Mouse (Mus musculus): ENCODE data around the gene Optc. TPM values are rescaled to one million over a fixed set of nuclear protein-coding genes. Genes with fewer than 3 reads are reported as not detected.

Gene Optc
- polyA plus RNA-seq, 1 experiment from 2014 or later, result 2.0 TPM

- peak; percentile 33; the same call in 1 of the 2 replicates for ATAC-seq (ENCODE audit: low FRiP score)
- 15% methylated on average over 20 of the region's 20 CpGs for WGBS
- H3K9ac ChIP-seq, result no peak overlapping the region
- no peaks in the 10 kb centered on the region; the same call in 1 of the 2 replicates for H3K27me3 ChIP-seq
- H3K36me3 ChIP-seq, result no peaks in the 10 kb centered on the region
- H3K9me3 ChIP-seq (replicated peaks), result no peaks in the 10 kb centered on the region
- 0 out of 2 replicates have a peak overlapping the region, but pooled peaks have one; percentile 7 for H3K27ac ChIP-seq
- H3K4me2 ChIP-seq (replicated peaks), result peak overlapping the region; percentile 30
- H3K4me1 ChIP-seq, result peaks cover 74% of the 10 kb centered on the region
- no peak overlapping the region for H3K4me3 ChIP-seq
Observed at GRCm38 (mm10) chr1:133889949-133890598, 17.7 kb downstream of the Optc start.

- ATAC-seq (ENCODE audit: low FRiP score), result no peak
- H3K4me2 ChIP-seq (replicated peaks), result peak overlapping the region; percentile 31; the same call in 1 of the 2 replicates
- no peak overlapping the region for H3K4me3 ChIP-seq
- peaks cover 81% of the 10 kb centered on the region for H3K4me1 ChIP-seq
- no peaks in the 10 kb centered on the region for H3K36me3 ChIP-seq
- no peak overlapping the region for H3K9ac ChIP-seq
- H3K27me3 ChIP-seq, result no peaks in the 10 kb centered on the region; the same call in 1 of the 2 replicates
- H3K9me3 ChIP-seq (replicated peaks), result no peaks in the 10 kb centered on the region
- peak overlapping the region; percentile 57; the same call in 1 of the 2 replicates for H3K27ac ChIP-seq
- 70% methylated on average over 5 of the region's 5 CpGs for WGBS
Observed at GRCm38 (mm10) chr1:133887538-133888250, 20.1 kb downstream of the Optc start.

- Histone ChIP-seq H3K36me3 (no peaks in the 10 kb centered on the region), H3K4me1 (peaks cover 84% of the 10 kb centered on the region), H3K9me3 (replicated peaks) (no peaks in the 10 kb centered on the region), H3K9ac (no peak overlapping the region), H3K4me2 (replicated peaks) (peak overlapping the region; percentile 31), H3K4me3 (no peak overlapping the region), H3K27me3 (no peaks in the 10 kb centered on the region; the same call in 1 of the 2 replicates), H3K27ac (peak overlapping the region; percentile 57)
- 3% methylated on average over 8 of the region's 8 CpGs for WGBS
- ATAC-seq (ENCODE audit: low FRiP score), result peak; percentile 46
Observed at GRCm38 (mm10) chr1:133887044-133887443, 20.8 kb downstream of the Optc start.

DNA sequence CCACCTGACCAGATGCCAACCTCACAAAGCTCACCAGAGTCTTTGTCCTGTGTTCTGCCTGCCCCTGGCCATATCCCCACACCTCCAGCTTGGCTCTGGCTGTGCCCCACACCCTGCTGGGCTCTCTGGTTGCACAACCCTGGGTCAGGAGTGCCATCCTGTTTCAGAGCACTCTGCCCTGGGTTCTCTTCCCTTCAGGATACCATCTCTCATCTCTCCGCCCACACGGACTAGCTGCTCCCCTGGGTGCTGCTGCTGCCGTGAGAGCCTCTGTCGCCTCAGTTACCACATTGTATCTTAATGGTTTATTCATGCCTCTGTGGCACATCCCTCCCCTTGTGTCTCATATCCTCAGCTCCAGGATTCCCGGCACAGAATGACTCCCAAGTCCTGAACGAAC lies 21.4 kb downstream of the Optc start:
- 0 out of 2 replicates have a peak, but pooled peaks have one; percentile 29 for ATAC-seq (ENCODE audit: low FRiP score)
- H3K27ac ChIP-seq, result peak overlapping the region; percentile 55
- peaks cover 85% of the 10 kb centered on the region for H3K4me1 ChIP-seq
- no peak overlapping the region for H3K9ac ChIP-seq
- H3K4me3 ChIP-seq, result no peak overlapping the region
- no peaks in the 10 kb centered on the region; the same call in 1 of the 2 replicates for H3K27me3 ChIP-seq
- H3K4me2 ChIP-seq (replicated peaks), result peak overlapping the region; percentile 31; the same call in 1 of the 2 replicates
- WGBS, result 10% methylated on average over 6 of the region's 6 CpGs
- no peaks in the 10 kb centered on the region for H3K36me3 ChIP-seq
- no peaks in the 10 kb centered on the region for H3K9me3 ChIP-seq (replicated peaks)

- no peak overlapping the region for H3K4me3 ChIP-seq
- no peaks in the 10 kb centered on the region for H3K36me3 ChIP-seq
- ATAC-seq (ENCODE audit: low FRiP score), result no peak
- H3K9me3 ChIP-seq (replicated peaks), result no peaks in the 10 kb centered on the region
- H3K4me1 ChIP-seq, result peaks cover 78% of the 10 kb centered on the region
- H3K9ac ChIP-seq, result no peak overlapping the region
- WGBS, result 96% methylated on average over 7 of the region's 7 CpGs
- H3K27me3 ChIP-seq, result no peaks in the 10 kb centered on the region; the same call in 1 of the 2 replicates
- H3K27ac ChIP-seq, result peak overlapping the region; percentile 55; the same call in 1 of the 2 replicates
- H3K4me2 ChIP-seq (replicated peaks), result no peak overlapping the region
Observed at GRCm38 (mm10) chr1:133885811-133886210, 22.0 kb downstream of the Optc start.

GRCm38 (mm10) chr1:133884746-133885145 lies 23.1 kb downstream of the Optc start:
- Histone ChIP-seq H3K4me2 (replicated peaks) (no peak overlapping the region), H3K4me1 (peaks cover 69% of the 10 kb centered on the region), H3K9ac (no peak overlapping the region), H3K4me3 (no peak overlapping the region), H3K27ac (peak overlapping the region; percentile 73), H3K9me3 (replicated peaks) (no peaks in the 10 kb centered on the region), H3K27me3 (no peaks in the 10 kb centered on the region; the same call in 1 of the 2 replicates), H3K36me3 (no peaks in the 10 kb centered on the region)
- WGBS, result 40% methylated on average over 9 of the region's 9 CpGs
- no peak for ATAC-seq (ENCODE audit: low FRiP score)

DNA sequence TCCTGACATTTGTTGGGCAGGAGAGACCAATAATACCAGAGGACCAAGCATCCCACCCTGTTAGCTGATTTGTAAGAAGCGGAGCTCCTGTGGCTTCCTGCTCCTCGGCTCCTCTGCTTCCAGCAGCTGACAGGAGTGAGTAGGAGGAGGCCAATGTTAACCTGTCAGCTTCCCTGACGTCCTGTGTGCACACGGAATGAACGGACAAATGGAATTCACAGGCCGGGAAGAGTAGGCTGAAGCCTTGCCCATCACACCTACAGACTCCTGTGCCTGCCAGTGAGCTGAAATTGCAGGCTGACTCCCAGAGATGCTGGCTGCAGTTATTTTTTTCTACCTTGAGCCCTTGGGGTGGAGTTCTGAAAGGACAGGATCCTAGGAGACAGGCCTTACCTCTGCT lies 23.7 kb downstream of the Optc start:
- Histone ChIP-seq H3K27ac (peak overlapping the region; percentile 73), H3K4me3 (no peak overlapping the region), H3K36me3 (no peaks in the 10 kb centered on the region), H3K4me2 (replicated peaks) (no peak overlapping the region), H3K4me1 (peaks cover 63% of the 10 kb centered on the region), H3K27me3 (no peaks in the 10 kb centered on the region; the same call in 1 of the 2 replicates), H3K9me3 (replicated peaks) (no peaks in the 10 kb centered on the region), H3K9ac (peak overlapping the region; percentile 27; the same call in 1 of the 2 replicates)
- ATAC-seq (ENCODE audit: low FRiP score), result no peak
- 55% methylated on average over 6 of the region's 6 CpGs for WGBS

DNA sequence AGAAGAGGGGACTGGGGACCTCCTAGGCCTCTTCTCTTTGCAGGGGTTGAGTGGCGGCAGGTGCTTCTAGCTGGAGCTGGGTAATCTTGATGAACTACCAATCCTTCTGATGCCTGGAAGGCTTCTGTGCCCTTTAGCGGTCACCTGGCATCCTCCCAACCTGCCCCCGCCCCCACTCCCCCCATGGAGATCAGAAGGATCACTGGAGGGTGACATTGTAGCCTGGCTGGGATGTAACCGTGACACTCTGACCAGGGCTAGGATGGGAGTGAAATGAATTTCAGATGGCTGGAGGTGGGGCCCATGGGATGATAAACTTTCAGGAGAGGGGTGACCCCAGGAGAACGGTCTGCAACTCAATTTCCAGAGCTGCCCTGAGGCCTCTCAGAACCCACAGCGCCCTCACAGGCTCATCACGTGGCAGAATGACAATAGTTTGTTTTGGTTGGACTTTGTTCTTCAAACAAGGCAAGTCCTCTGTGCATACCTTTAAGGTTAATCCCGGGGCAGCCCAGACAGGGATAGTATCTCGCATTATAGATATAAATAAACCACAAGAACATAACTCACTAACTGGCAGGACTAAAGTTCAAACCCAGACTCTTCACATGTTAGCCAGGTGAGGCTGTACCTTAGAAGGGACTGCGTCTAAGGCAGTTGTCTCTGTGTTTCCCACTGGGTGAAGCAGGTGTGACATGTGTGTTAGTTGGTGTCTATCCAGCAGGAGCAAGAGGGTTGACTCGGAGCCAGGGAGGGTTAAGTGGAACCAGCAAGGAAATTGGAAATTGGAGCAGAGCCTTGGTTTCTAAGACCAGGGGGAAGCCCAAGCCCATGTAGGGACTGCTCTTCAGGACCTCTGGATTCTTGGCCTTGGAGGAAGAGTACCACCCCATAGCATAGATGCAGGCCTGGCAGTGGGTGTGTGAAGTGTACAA lies 25.2 kb downstream of the Optc start:
- Histone ChIP-seq H3K4me3 (no peak overlapping the region), H3K4me1 (peaks cover 55% of the 10 kb centered on the region), H3K27me3 (no peaks in the 10 kb centered on the region), H3K36me3 (no peaks in the 10 kb centered on the region), H3K9me3 (replicated peaks) (no peaks in the 10 kb centered on the region), H3K9ac (no peak overlapping the region), H3K27ac (peak overlapping the region; percentile 40; the same call in 1 of the 2 replicates), H3K4me2 (replicated peaks) (no peak overlapping the region)
- no peak for ATAC-seq (ENCODE audit: low FRiP score)
- WGBS, result 53% methylated on average over 11 of the region's 11 CpGs

DNA sequence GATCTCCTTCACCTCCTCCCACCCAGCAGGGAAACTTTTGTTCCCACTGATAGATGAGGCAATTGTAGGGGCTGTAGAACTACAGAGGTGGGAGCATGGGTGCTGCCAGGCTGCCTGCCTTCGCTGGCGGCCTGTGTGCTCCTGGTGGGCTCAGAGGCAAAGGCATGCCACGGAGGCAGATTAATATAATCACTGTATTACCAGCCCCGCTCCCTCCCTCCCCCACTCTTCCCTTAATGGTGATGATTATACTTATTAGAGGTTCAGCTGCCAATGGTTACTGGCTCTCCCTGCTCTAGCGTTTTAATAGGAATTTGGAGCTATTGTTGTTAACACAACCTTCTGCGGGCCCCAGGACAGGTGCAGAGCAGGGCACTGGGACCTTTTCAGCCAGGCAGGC lies 26.0 kb downstream of the Optc start:
- no peak for ATAC-seq (ENCODE audit: low FRiP score)
- Histone ChIP-seq H3K27ac (peak overlapping the region; percentile 40; the same call in 1 of the 2 replicates), H3K9me3 (replicated peaks) (no peaks in the 10 kb centered on the region), H3K36me3 (no peaks in the 10 kb centered on the region), H3K4me1 (peaks cover 52% of the 10 kb centered on the region), H3K4me3 (no peak overlapping the region), H3K9ac (no peak overlapping the region), H3K27me3 (no peaks in the 10 kb centered on the region), H3K4me2 (replicated peaks) (no peak overlapping the region)
- 56% methylated on average over 6 of the region's 6 CpGs for WGBS

GRCm38 (mm10) chr1:133878825-133879423 lies 28.9 kb downstream of the Optc start:
- 52% methylated on average over 12 of the region's 12 CpGs for WGBS
- Histone ChIP-seq H3K27me3 (no peaks in the 10 kb centered on the region), H3K4me2 (replicated peaks) (no peak overlapping the region), H3K9ac (no peak overlapping the region; the same call in 1 of the 2 replicates), H3K27ac (no peak overlapping the region), H3K36me3 (no peaks in the 10 kb centered on the region), H3K4me3 (no peak overlapping the region), H3K4me1 (peaks cover 28% of the 10 kb centered on the region), H3K9me3 (replicated peaks) (no peaks in the 10 kb centered on the region)
- ATAC-seq (ENCODE audit: low FRiP score), result no peak

- no peaks in the 10 kb centered on the region for H3K9me3 ChIP-seq (replicated peaks)
- 86% methylated on average over 7 of the region's 7 CpGs for WGBS
- peaks cover 16% of the 10 kb centered on the region for H3K4me1 ChIP-seq
- no peak overlapping the region for H3K9ac ChIP-seq
- no peak overlapping the region for H3K4me3 ChIP-seq
- no peaks in the 10 kb centered on the region for H3K36me3 ChIP-seq
- no peak overlapping the region for H3K4me2 ChIP-seq (replicated peaks)
- ATAC-seq (ENCODE audit: low FRiP score), result no peak
- no peaks in the 10 kb centered on the region for H3K27me3 ChIP-seq
- no peak overlapping the region for H3K27ac ChIP-seq
Observed at GRCm38 (mm10) chr1:133876936-133877335, 30.9 kb downstream of the Optc start.

All from hindbrain, embryonic 12.5 days (tissue).